Mouse (Mus musculus): ENCODE results near the gene Adgrf3.

DNA sequence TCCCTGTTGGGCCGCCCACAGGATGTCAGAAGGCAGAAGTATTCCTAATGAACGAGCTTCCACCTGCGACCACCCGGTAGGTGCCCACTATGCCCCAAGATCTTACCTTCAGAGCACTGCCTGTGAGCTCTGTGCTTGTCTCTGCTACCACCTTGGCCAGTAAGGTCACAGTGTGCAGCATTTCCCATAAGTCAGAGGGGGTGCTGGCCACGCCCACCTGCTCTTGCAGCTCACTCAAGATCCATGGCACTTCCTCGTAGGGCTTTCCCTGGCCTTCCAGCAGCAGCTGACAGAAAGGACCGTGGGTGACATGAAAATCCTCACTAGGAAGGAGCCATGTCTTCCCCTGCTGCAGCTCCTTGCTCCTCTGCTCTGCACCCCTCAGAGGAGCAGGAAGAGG lies 7.3 kb downstream of the Adgrf3 start:
- TF ChIP-seq EP300 (optimal IDR thresholded peaks at IDR 0.05) (no peak), CTCF (IDR thresholded peaks at IDR 0.05; ENCODE audit: low read depth) (no peak)

Measured in stomach, postnatal 0 days (tissue).